12 mouse cellular contexts compared by ENCODE assay signal in genomic region chr9:58584323-58584722, GRCm38 (mm10). TPM values are rescaled to one million over a fixed set of nuclear protein-coding genes. Genes with fewer than 3 reads are reported as not detected.
DNase-seq lines count a peak whose midpoint lies in the region; ATAC-seq and TF ChIP-seq lines count a peak whose summit lies in the region.
"Had no signal": no experiment of that assay in that cellular context is flagged by ENCODE, and none has a peak within 500 bp of the region (broad histone marks: within the 10 kb centered on the region; RNA-seq: fewer than 3 reads in every experiment).

No protein-coding gene starts in this region.

- no peak overlapping the region for H3K4me3 ChIP-seq in hindbrain, embryonic 13.5 days
- no peak overlapping the region for H3K4me3 ChIP-seq in hindbrain, embryonic 11.5 days (ENCODE audit: low read depth, low read length)
- no peak overlapping the region for H3K4me3 ChIP-seq in neural tube, embryonic 12.5 days
- H3K4me3 ChIP-seq in liver, embryonic 14.5 days (ENCODE audit: insufficient read depth in 1 of 2, low read depth in 2 of 2, low read length in 2 of 2) = peak overlapping the region in 1 of 2 experiments; percentile 90; a peak in 2 of 4 replicates
- no peak overlapping the region for H3K4me3 ChIP-seq in limb, embryonic 10.5 days

- H3K27me3 ChIP-seq in hindbrain, embryonic 13.5 days = no peaks in the 10 kb centered on the region
- no peaks in the 10 kb centered on the region for H3K27me3 ChIP-seq in hindbrain, embryonic 11.5 days (ENCODE audit: control insufficient read depth, insufficient read depth, low read length)
- H3K27me3 ChIP-seq in neural tube, embryonic 12.5 days (replicated peaks) = no peaks in the 10 kb centered on the region
- H3K27me3 ChIP-seq in liver, embryonic 14.5 days (ENCODE audit: control insufficient read depth, insufficient read depth, low read length) = no peaks in the 10 kb centered on the region
- H3K27me3 ChIP-seq in limb, embryonic 10.5 days (ENCODE audit: low read depth, poor library complexity, severe bottlenecking) = no peaks in the 10 kb centered on the region
- H3K27me3 ChIP-seq: kidney, embryonic 15.5 days had no signal

- H3K36me3 ChIP-seq in hindbrain, embryonic 13.5 days = no peaks in the 10 kb centered on the region
- no peaks in the 10 kb centered on the region for H3K36me3 ChIP-seq in hindbrain, embryonic 11.5 days (ENCODE audit: control insufficient read depth, insufficient read depth, low read length)
- H3K36me3 ChIP-seq in neural tube, embryonic 12.5 days = no peaks in the 10 kb centered on the region
- H3K36me3 ChIP-seq in liver, embryonic 14.5 days (replicated peaks; ENCODE audit: control insufficient read depth, insufficient read depth, low read depth) = peaks cover 5% of the 10 kb centered on the region
- H3K36me3 ChIP-seq in limb, embryonic 10.5 days = 0 out of 2 replicates have a peak, but pooled peaks cover 4% of the 10 kb centered on the region
- H3K36me3 ChIP-seq: kidney, embryonic 15.5 days had no signal

- peaks cover 21% of the 10 kb centered on the region for H3K4me1 ChIP-seq in hindbrain, embryonic 13.5 days (replicated peaks)
- H3K4me1 ChIP-seq in hindbrain, embryonic 11.5 days (replicated peaks; ENCODE audit: control insufficient read depth, insufficient read depth, low read length) = no peaks in the 10 kb centered on the region
- H3K4me1 ChIP-seq in neural tube, embryonic 12.5 days = peaks cover 9% of the 10 kb centered on the region
- H3K4me1 ChIP-seq in liver, embryonic 14.5 days (replicated peaks; ENCODE audit: control insufficient read depth in 2 of 2, insufficient read depth in 2 of 2, low read length in 1 of 2) = peaks cover 13 to 17% of the 10 kb centered on the region in 2 experiments
- peaks cover 24% of the 10 kb centered on the region for H3K4me1 ChIP-seq in limb, embryonic 10.5 days

- DNase-seq in hindbrain, embryonic 11.5 days (ENCODE audit: low spot score) = no peak
- no peak for DNase-seq in neural tube, embryonic 10.5 days (ENCODE audit: extremely low spot score, low spot score)
- no peak for DNase-seq in liver, embryonic 14.5 days (ENCODE audit: low read depth in 3 of 3, low spot score in 3 of 3)
- no peak for DNase-seq in adrenal gland, adult 8-10 months
- no peak for DNase-seq in limb, embryonic 10.5 days (ENCODE audit: low spot score)
- DNase-seq: adrenal gland, postnatal 25 days; heart, adult 18-20 months; layer of hippocampus, adult 9-11 months; lung, postnatal 10 days had no signal

- no peak for TF ChIP-seq CTCF in liver, embryonic 14.5 days (IDR thresholded peaks at IDR 0.05; ENCODE audit: low read depth)

- ATAC-seq in hindbrain, embryonic 13.5 days (ENCODE audit: low FRiP score) = no peak
- ATAC-seq in hindbrain, embryonic 11.5 days (ENCODE audit: low FRiP score) = no peak
- no peak for ATAC-seq in neural tube, embryonic 12.5 days (ENCODE audit: low FRiP score, low read depth)
- ATAC-seq in liver, embryonic 14.5 days (ENCODE audit: insufficient read depth) = no peak

- WGBS in hindbrain, embryonic 13.5 days = 87% methylated on average over 1 of the region's 1 CpGs
- 88% methylated on average over 1 of the region's 1 CpGs for WGBS in hindbrain, embryonic 11.5 days
- WGBS in neural tube, embryonic 12.5 days = 77% methylated on average over 1 of the region's 1 CpGs
- WGBS in liver, embryonic 14.5 days (ENCODE audit: insufficient replicate concordance) = 81% methylated on average over 1 of the region's 1 CpGs
- WGBS in limb, embryonic 10.5 days = 92% methylated on average over 1 of the region's 1 CpGs

- H3K9me3 ChIP-seq in hindbrain, embryonic 13.5 days = no peaks in the 10 kb centered on the region
- H3K9me3 ChIP-seq in hindbrain, embryonic 11.5 days (ENCODE audit: control insufficient read depth, low read length) = no peaks in the 10 kb centered on the region
- H3K9me3 ChIP-seq in neural tube, embryonic 12.5 days = no peaks in the 10 kb centered on the region
- no peaks in the 10 kb centered on the region for H3K9me3 ChIP-seq in liver, embryonic 14.5 days (ENCODE audit: control insufficient read depth, low read length)
- no peaks in the 10 kb centered on the region for H3K9me3 ChIP-seq in limb, embryonic 10.5 days (replicated peaks)
- H3K9me3 ChIP-seq: kidney, embryonic 15.5 days had no signal

- H3K4me2 ChIP-seq in hindbrain, embryonic 13.5 days = peak overlapping the region; percentile 82
- H3K4me2 ChIP-seq in hindbrain, embryonic 11.5 days (replicated peaks; ENCODE audit: low read depth, low read length) = no peak overlapping the region
- H3K4me2 ChIP-seq in neural tube, embryonic 12.5 days (replicated peaks) = peak overlapping the region; percentile 76
- peak overlapping the region; percentile 83 for H3K4me2 ChIP-seq in liver, embryonic 14.5 days (ENCODE audit: low read depth)

- no peak overlapping the region for H3K9ac ChIP-seq in hindbrain, embryonic 13.5 days
- no peak overlapping the region for H3K9ac ChIP-seq in hindbrain, embryonic 11.5 days (ENCODE audit: low read depth, low read length)
- no peak overlapping the region for H3K9ac ChIP-seq in neural tube, embryonic 12.5 days
- no peak overlapping the region for H3K9ac ChIP-seq in liver, embryonic 14.5 days (replicated peaks)
- H3K9ac ChIP-seq: kidney, embryonic 15.5 days had no signal

- H3K27ac ChIP-seq in hindbrain, embryonic 13.5 days = no peak overlapping the region
- no peak overlapping the region for H3K27ac ChIP-seq in hindbrain, embryonic 11.5 days (ENCODE audit: low read depth, low read length)
- no peak overlapping the region for H3K27ac ChIP-seq in neural tube, embryonic 12.5 days
- no peak overlapping the region for H3K27ac ChIP-seq in liver, embryonic 14.5 days
- H3K27ac ChIP-seq in limb, embryonic 10.5 days = no peak overlapping the region
- H3K27ac ChIP-seq: kidney, embryonic 15.5 days had no signal

- no peak for TF ChIP-seq EP300 in liver, embryonic 14.5 days (IDR thresholded peaks at IDR 0.05; ENCODE audit: low read depth)

RNA-seq across cellular contexts. Expression of gene Nptn, which starts 2.3 kb away (rescaled TPM):
- 140 and 144 TPM in 2 replicates for polyA plus RNA-seq in hindbrain, embryonic 13.5 days (2015; fragmentation: Nextera tagmentation; extraction: Ambion mirVana)
- polyA plus RNA-seq in hindbrain, embryonic 11.5 days (2014; fragmentation: Nextera tagmentation; extraction: Ambion mirVana) = 70.4 and 75.4 TPM in 2 replicates
- 86.5 and 91.0 TPM in 2 replicates for polyA plus RNA-seq in neural tube, embryonic 12.5 days (2016; fragmentation: Nextera tagmentation; extraction: Ambion mirVana)
- polyA plus RNA-seq in liver, embryonic 14.5 days (2012; rRNA removed) = 121 and 145 TPM in 2 replicates
- polyA plus RNA-seq in liver, embryonic 14.5 days (2014; fragmentation: Nextera tagmentation; extraction: Ambion mirVana) = 107 and 112 TPM in 2 replicates
- 100 to 1,000 TPM; 139 to 182 (median 167) TPM for total RNA-seq in adrenal gland, adult 8-10 months (2022)
- 50.4 and 50.5 TPM in 2 replicates for polyA plus RNA-seq in limb, embryonic 10.5 days (2016; fragmentation: Nextera tagmentation; extraction: Ambion mirVana)

RNA-seq across cellular contexts. Expression of gene Cd276, which starts 29.1 kb away (rescaled TPM):
- polyA plus RNA-seq in hindbrain, embryonic 13.5 days (2015; fragmentation: Nextera tagmentation; extraction: Ambion mirVana) = 34.1 and 34.4 TPM in 2 replicates
- 26.6 and 27.9 TPM in 2 replicates for polyA plus RNA-seq in hindbrain, embryonic 11.5 days (2014; fragmentation: Nextera tagmentation; extraction: Ambion mirVana)
- polyA plus RNA-seq in neural tube, embryonic 12.5 days (2016; fragmentation: Nextera tagmentation; extraction: Ambion mirVana) = 39.4 and 42.2 TPM in 2 replicates
- 0.87 and 1.1 TPM in 2 replicates for polyA plus RNA-seq in liver, embryonic 14.5 days (2012; rRNA removed)
- 1.2 and 1.6 TPM in 2 replicates for polyA plus RNA-seq in liver, embryonic 14.5 days (2014; fragmentation: Nextera tagmentation; extraction: Ambion mirVana)
- 10 to 100 TPM; 10.2 to 13.1 (median 10.8) TPM for total RNA-seq in adrenal gland, adult 8-10 months (2022)
- polyA plus RNA-seq in limb, embryonic 10.5 days (2016; fragmentation: Nextera tagmentation; extraction: Ambion mirVana) = 57.0 and 64.8 TPM in 2 replicates

Comparison
In these comparisons a context has a peak if more than half of its experiments do, and no peak if none do; other contexts are left out.
1. RNA of gene Cd276, which starts 29.1 kb away (polyA plus RNA-seq): 57.0 to 64.8 TPM in limb, embryonic 10.5 days, 39.4 to 42.2 TPM in neural tube, embryonic 12.5 days, 34.1 to 34.4 TPM in hindbrain, embryonic 13.5 days and 26.6 to 27.9 TPM in hindbrain, embryonic 11.5 days; 0.87 to 1.6 TPM in liver, embryonic 14.5 days; every median in the first group is over 10 times any median in the second.